ENCODE assay signal across 21 mouse cellular contexts in the genomic region with DNA sequence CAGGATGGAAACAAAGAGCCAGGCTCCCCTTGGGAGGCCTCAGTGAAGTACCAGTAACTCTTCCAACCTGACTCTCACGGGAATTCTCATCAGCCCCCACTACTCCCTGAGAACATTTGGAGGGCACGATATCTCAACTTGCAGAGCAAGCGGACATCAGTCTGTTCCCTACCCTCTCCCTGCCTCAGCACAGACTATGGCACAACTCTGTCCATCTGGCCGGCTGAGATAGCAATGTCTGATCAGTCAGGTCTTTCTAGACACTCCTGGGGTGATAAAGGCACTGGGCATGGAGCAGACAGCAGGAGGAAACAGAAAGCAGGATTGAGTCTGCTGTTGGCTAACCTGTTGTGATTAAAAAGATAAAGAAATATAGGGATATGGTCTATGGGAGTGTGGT.
A peak's percentile ranks its signal among the peaks of the same experiment; 100 is the strongest.
DNase-seq lines count a peak whose midpoint lies in the region; ATAC-seq and TF ChIP-seq lines count a peak whose summit lies in the region.
"Had no signal": no experiment of that assay in that cellular context is flagged by ENCODE, and none has a peak within 500 bp of the region (broad histone marks: within the 10 kb centered on the region; RNA-seq: fewer than 3 reads in every experiment).

No protein-coding gene starts in this region.

- TF ChIP-seq CTCF in lung, postnatal 0 days (IDR thresholded peaks at IDR 0.05) = no peak

- peaks cover 9% of the 10 kb centered on the region; the same call in 1 of the 2 replicates for H3K4me1 ChIP-seq in forebrain, embryonic 11.5 days (replicated peaks; ENCODE audit: control insufficient read depth, insufficient read depth, low read length)
- H3K4me1 ChIP-seq in forebrain, embryonic 15.5 days = peaks cover 26% of the 10 kb centered on the region
- H3K4me1 ChIP-seq in hindbrain, embryonic 10.5 days (replicated peaks) = peaks cover 45% of the 10 kb centered on the region
- H3K4me1 ChIP-seq in hindbrain, embryonic 14.5 days (replicated peaks; ENCODE audit: control insufficient read depth, insufficient read depth, low read length) = peaks cover 20% of the 10 kb centered on the region
- H3K4me1 ChIP-seq in liver, embryonic 13.5 days (replicated peaks) = peaks cover 9% of the 10 kb centered on the region
- peaks cover 3% of the 10 kb centered on the region; the same call in 1 of the 2 replicates for H3K4me1 ChIP-seq in lung, postnatal 0 days (ENCODE audit: insufficient read depth, low read depth, low read length)

- no peaks in the 10 kb centered on the region for H3K27me3 ChIP-seq in forebrain, embryonic 11.5 days (ENCODE audit: control insufficient read depth, insufficient read depth, low read length)
- no peaks in the 10 kb centered on the region for H3K27me3 ChIP-seq in forebrain, embryonic 15.5 days
- peaks cover 21% of the 10 kb centered on the region; the same call in 1 of the 2 replicates for H3K27me3 ChIP-seq in hindbrain, embryonic 10.5 days (ENCODE audit: insufficient read depth, poor library complexity, severe bottlenecking)
- H3K27me3 ChIP-seq in hindbrain, embryonic 14.5 days (ENCODE audit: control insufficient read depth, insufficient read depth, low read length) = no peaks in the 10 kb centered on the region
- peaks cover 7% of the 10 kb centered on the region; the same call in 1 of the 2 replicates for H3K27me3 ChIP-seq in liver, embryonic 13.5 days
- H3K27me3 ChIP-seq in lung, postnatal 0 days (replicated peaks; ENCODE audit: insufficient read depth, low read length) = no peaks in the 10 kb centered on the region

- 79% methylated on average over 4 of the region's 4 CpGs for WGBS in forebrain, embryonic 11.5 days
- WGBS in forebrain, embryonic 15.5 days = 79% methylated on average over 4 of the region's 4 CpGs
- WGBS in hindbrain, embryonic 10.5 days = 68% methylated on average over 4 of the region's 4 CpGs
- WGBS in hindbrain, embryonic 14.5 days = 75% methylated on average over 4 of the region's 4 CpGs
- WGBS in liver, embryonic 13.5 days (ENCODE audit: insufficient replicate concordance) = 41% methylated on average over 4 of the region's 4 CpGs
- 64% methylated on average over 4 of the region's 4 CpGs for WGBS in lung, postnatal 0 days

- no peak overlapping the region for H3K9ac ChIP-seq in forebrain, embryonic 11.5 days (ENCODE audit: low read length)
- H3K9ac ChIP-seq in forebrain, embryonic 15.5 days (replicated peaks) = no peak overlapping the region
- H3K9ac ChIP-seq in hindbrain, embryonic 14.5 days = no peak overlapping the region
- H3K9ac ChIP-seq in liver, embryonic 13.5 days = no peak overlapping the region
- H3K9ac ChIP-seq in lung, postnatal 0 days (replicated peaks; ENCODE audit: low read depth) = no peak overlapping the region

- H3K36me3 ChIP-seq in forebrain, embryonic 11.5 days (ENCODE audit: control insufficient read depth, insufficient read depth, low read length) = no peaks in the 10 kb centered on the region
- H3K36me3 ChIP-seq in forebrain, embryonic 15.5 days = no peaks in the 10 kb centered on the region
- H3K36me3 ChIP-seq in hindbrain, embryonic 10.5 days = no peaks in the 10 kb centered on the region
- H3K36me3 ChIP-seq in hindbrain, embryonic 14.5 days (replicated peaks; ENCODE audit: control insufficient read depth, insufficient read depth) = no peaks in the 10 kb centered on the region
- no peaks in the 10 kb centered on the region for H3K36me3 ChIP-seq in liver, embryonic 13.5 days
- H3K36me3 ChIP-seq in lung, postnatal 0 days (ENCODE audit: insufficient read depth, low read length) = no peaks in the 10 kb centered on the region
- H3K36me3 ChIP-seq: G1E had no signal

- H3K27ac ChIP-seq in forebrain, embryonic 11.5 days (ENCODE audit: low read depth, low read length) = no peak overlapping the region
- H3K27ac ChIP-seq in forebrain, embryonic 15.5 days (replicated peaks) = no peak overlapping the region
- H3K27ac ChIP-seq in hindbrain, embryonic 10.5 days = peak overlapping the region; percentile 29; the same call in 1 of the 2 replicates
- H3K27ac ChIP-seq in hindbrain, embryonic 14.5 days = no peak overlapping the region
- no peak overlapping the region for H3K27ac ChIP-seq in liver, embryonic 13.5 days
- H3K27ac ChIP-seq in lung, postnatal 0 days (ENCODE audit: low read length) = no peak overlapping the region

- peak; percentile 52 for DNase-seq in forebrain, embryonic 11.5 days (ENCODE audit: low spot score)
- DNase-seq in hindbrain, embryonic 10.5 days (ENCODE audit: low spot score) = no peak
- no peak for DNase-seq in hindbrain, embryonic 14.5 days (ENCODE audit: low spot score)
- peak; percentile 67 for DNase-seq in liver, embryonic 13.5 days
- no peak for DNase-seq in urinary bladder, postnatal 36 days (ENCODE audit: low spot score in 2 of 2)
- no peak for DNase-seq in thymus, postnatal 14 days
- no peak for DNase-seq in lung, postnatal 0 days (ENCODE audit: low spot score)
- DNase-seq: adrenal gland, postnatal 10 days; B cell, adult 2 months; cerebellum, adult 18-20 months; cerebellum, adult 9-11 months; cerebellum, postnatal 36 days; gastrocnemius, postnatal 36 days; heart, adult 18-20 months; heart, postnatal 10 days had no signal

- TF ChIP-seq EP300 in lung, postnatal 0 days (IDR thresholded peaks at IDR 0.05) = no peak

- no peak overlapping the region for H3K4me2 ChIP-seq in forebrain, embryonic 11.5 days (ENCODE audit: low read depth, low read length, severe bottlenecking)
- H3K4me2 ChIP-seq in forebrain, embryonic 15.5 days (replicated peaks) = no peak overlapping the region
- no peak overlapping the region for H3K4me2 ChIP-seq in hindbrain, embryonic 14.5 days (replicated peaks)
- H3K4me2 ChIP-seq in liver, embryonic 13.5 days = no peak overlapping the region
- no peak overlapping the region for H3K4me2 ChIP-seq in lung, postnatal 0 days (replicated peaks; ENCODE audit: low read depth, low read length)

- no peaks in the 10 kb centered on the region for H3K9me3 ChIP-seq in forebrain, embryonic 11.5 days (ENCODE audit: control insufficient read depth, low read length)
- no peaks in the 10 kb centered on the region for H3K9me3 ChIP-seq in forebrain, embryonic 15.5 days
- H3K9me3 ChIP-seq in hindbrain, embryonic 10.5 days = no peaks in the 10 kb centered on the region
- no peaks in the 10 kb centered on the region for H3K9me3 ChIP-seq in hindbrain, embryonic 14.5 days (ENCODE audit: control insufficient read depth, low read length)
- H3K9me3 ChIP-seq in liver, embryonic 13.5 days (replicated peaks) = no peaks in the 10 kb centered on the region
- no peaks in the 10 kb centered on the region for H3K9me3 ChIP-seq in lung, postnatal 0 days (ENCODE audit: low read length)
- H3K9me3 ChIP-seq: G1E had no signal

- no peak for ATAC-seq in forebrain, embryonic 11.5 days (replicated peaks; ENCODE audit: low FRiP score)
- ATAC-seq in forebrain, embryonic 15.5 days (replicated peaks) = no peak
- no peak for ATAC-seq in hindbrain, embryonic 14.5 days (ENCODE audit: low FRiP score)
- peak; percentile 78 for ATAC-seq in liver, embryonic 13.5 days (ENCODE audit: low read depth)
- ATAC-seq in lung, postnatal 0 days = no peak
- ATAC-seq: CD4-positive, CD25-positive, alpha-beta regulatory T cell, adult 4 months; forebrain, embryonic 14.5 days; hindbrain, embryonic 16.5 days; inflammation-experienced regulatory T-cells, adult 6 months had no signal

- H3K4me3 ChIP-seq in forebrain, embryonic 11.5 days (ENCODE audit: low read depth, low read length) = no peak overlapping the region
- no peak overlapping the region for H3K4me3 ChIP-seq in forebrain, embryonic 15.5 days
- H3K4me3 ChIP-seq in hindbrain, embryonic 10.5 days = no peak overlapping the region
- H3K4me3 ChIP-seq in hindbrain, embryonic 14.5 days (replicated peaks; ENCODE audit: low read length) = no peak overlapping the region
- H3K4me3 ChIP-seq in liver, embryonic 13.5 days (replicated peaks) = no peak overlapping the region
- no peak overlapping the region for H3K4me3 ChIP-seq in lung, postnatal 0 days (ENCODE audit: low read depth, low read length)

Comparison
In these comparisons a context has a peak if more than half of its experiments do, and no peak if none do; other contexts are left out.
1. DNase-seq: peak in forebrain, embryonic 11.5 days (single experiment) and liver, embryonic 13.5 days (single experiment); none in hindbrain, embryonic 10.5 days (single experiment), hindbrain, embryonic 14.5 days (single experiment), urinary bladder, postnatal 36 days (0 of 2), thymus, postnatal 14 days (single experiment) and lung, postnatal 0 days (single experiment).